Mouse (Mus musculus) adrenal gland, adult 18-20 months (tissue): Measurements from ENCODE around the gene Alpk3. TPM values are rescaled to one million over a fixed set of nuclear protein-coding genes. Genes with fewer than 3 reads are reported as not detected.

Experiments
- DNase-seq, 2 experiments: peaks; one replicate each; pipeline ENCODE4 v3.0.0; 2021 to 2022; ENCODE audit warnings: low spot score in 2 of 2
- total RNA-seq, 2 experiments: library from RNA; stranded (reverse); gene quantifications; 1 replicate in 1 of 2; 2 replicates in 1 of 2; pipeline ENCODE4 v1.2.3; 2021

Gene Alpk3
- total RNA-seq, 2 experiments from 2014 or later, result 0.17 to 0.48 TPM

GRCm38 (mm10) chr7:81073273-81073672 lies 15.9 kb downstream of the Alpk3 start:
- DNase-seq, result no peak

GRCm38 (mm10) chr7:81074546-81074945 lies 17.1 kb downstream of the Alpk3 start:
- DNase-seq, result no peak

GRCm38 (mm10) chr7:81075299-81075698 lies 17.9 kb downstream of the Alpk3 start:
- DNase-seq, result no peak

- DNase-seq, result no peak
Measured at GRCm38 (mm10) chr7:81075732-81076131, 18.3 kb downstream of the Alpk3 start.

- no peak for DNase-seq
Measured at GRCm38 (mm10) chr7:81077009-81077408, 19.6 kb downstream of the Alpk3 start.

GRCm38 (mm10) chr7:81078740-81079139 lies 21.3 kb downstream of the Alpk3 start:
- no peak for DNase-seq

GRCm38 (mm10) chr7:81093420-81093965 lies 36.1 kb downstream of the Alpk3 start:
- no peak for DNase-seq

- DNase-seq, result no peak
Measured at GRCm38 (mm10) chr7:81094104-81094757, 36.8 kb downstream of the Alpk3 start.

GRCm38 (mm10) chr7:81100341-81100740 lies 42.9 kb downstream of the Alpk3 start:
- no peak for DNase-seq

- DNase-seq, result no peak
Measured at GRCm38 (mm10) chr7:81102854-81103253, 45.5 kb downstream of the Alpk3 start.

- no peak for DNase-seq
Measured at GRCm38 (mm10) chr7:81105525-81105924, 48.1 kb downstream of the Alpk3 start.

GRCm38 (mm10) chr7:81108226-81108625 lies 50.8 kb downstream of the Alpk3 start:
- no peak for DNase-seq

GRCm38 (mm10) chr7:81109717-81110651 lies 52.6 kb downstream of the Alpk3 start:
- DNase-seq, result peak; percentile 29 to 44

GRCm38 (mm10) chr7:81110791-81111190 lies 53.4 kb downstream of the Alpk3 start:
- DNase-seq, result no peak

- peak; percentile 42 to 49 for DNase-seq
Measured at GRCm38 (mm10) chr7:81111729-81112128, 54.3 kb downstream of the Alpk3 start.

GRCm38 (mm10) chr7:81112686-81113360 lies 55.4 kb downstream of the Alpk3 start:
- no peak for DNase-seq

GRCm38 (mm10) chr7:81114555-81114954 lies 57.2 kb downstream of the Alpk3 start, which contains the start of gene Slc28a1:
Slc28a1 (plus strand) TSS chr7:81114799.
- no peak for DNase-seq

- no peak for DNase-seq
Measured at GRCm38 (mm10) chr7:81121099-81121498, 63.7 kb downstream of the Alpk3 start.

- DNase-seq, result no peak
Measured at GRCm38 (mm10) chr7:81122808-81123207, 65.4 kb downstream of the Alpk3 start.

GRCm38 (mm10) chr7:81123553-81123952 lies 66.2 kb downstream of the Alpk3 start:
- no peak for DNase-seq

GRCm38 (mm10) chr7:81124773-81125172 lies 67.4 kb downstream of the Alpk3 start:
- no peak for DNase-seq
